13 mouse cellular contexts compared by ENCODE assay signal in the genomic region with DNA sequence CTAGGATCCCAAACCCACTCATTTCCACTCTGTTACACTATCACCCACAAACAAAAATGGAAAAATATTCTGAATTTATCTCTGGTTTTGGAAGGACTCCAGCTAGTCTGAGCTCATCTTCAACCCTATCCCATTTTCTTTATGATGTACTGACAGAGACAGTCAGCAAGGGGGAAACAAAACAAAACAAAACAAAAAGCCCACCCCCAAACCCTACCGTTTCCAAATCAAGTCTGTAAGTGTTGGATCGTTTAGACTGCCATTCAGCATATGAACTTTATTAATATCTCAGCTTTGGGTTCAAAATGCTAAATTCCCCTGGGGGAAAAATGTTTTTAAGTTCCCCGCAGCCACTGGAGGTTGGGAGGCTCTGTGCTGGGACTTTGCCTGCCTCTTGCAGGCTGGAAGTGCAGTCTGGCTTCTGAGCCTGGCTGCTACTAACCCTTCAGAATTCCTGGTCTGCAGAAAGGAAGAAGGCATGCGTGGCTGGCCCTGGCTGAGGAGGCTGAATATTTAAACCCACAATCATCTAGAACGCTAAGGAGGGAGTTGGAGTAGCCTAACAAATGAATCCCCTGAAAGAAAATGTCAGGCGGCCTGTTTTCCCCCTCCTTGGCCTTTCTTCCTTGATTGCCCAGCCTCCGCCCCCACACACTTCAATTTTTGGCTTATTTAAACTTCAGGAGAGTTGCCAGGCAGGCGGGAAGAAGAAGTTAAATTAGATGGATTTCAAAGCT.
A peak's percentile ranks its signal among the peaks of the same experiment; 100 is the strongest.
DNase-seq lines count a peak whose midpoint lies in the region; ATAC-seq and TF ChIP-seq lines count a peak whose summit lies in the region.
"Had no signal": no experiment of that assay in that cellular context is flagged by ENCODE, and none has a peak within 500 bp of the region (broad histone marks: within the 10 kb centered on the region; RNA-seq: fewer than 3 reads in every experiment).

No protein-coding gene starts in this region.

- ATAC-seq in limb, embryonic 15.5 days (ENCODE audit: insufficient number of reproducible peaks, low FRiP score, low TSS enrichment, low read depth), result no peak
- no peak for ATAC-seq in monocyte, adult 5-6 weeks (replicated peaks; ENCODE audit: insufficient number of reproducible peaks, low FRiP score, low TSS enrichment, poor library complexity, severe bottlenecking)

- no peak overlapping the region for H3K4me3 ChIP-seq in embryonic fibroblast, embryonic 13.5 days (ENCODE audit: insufficient read depth, low read length)
- no peak overlapping the region for H3K4me3 ChIP-seq in limb, embryonic 15.5 days
- no peak overlapping the region for H3K4me3 ChIP-seq in cerebellum, adult 2 months (replicated peaks; ENCODE audit: insufficient read depth, low read depth, low read length)
- H3K4me3 ChIP-seq: heart, embryonic 15.5 days; liver, embryonic 15.5 days; neural tube, embryonic 12.5 days had no signal

- no peak overlapping the region for H3K9ac ChIP-seq in limb, embryonic 15.5 days
- H3K9ac ChIP-seq: heart, embryonic 15.5 days; liver, embryonic 15.5 days; neural tube, embryonic 12.5 days had no signal

- H3K27ac ChIP-seq in embryonic fibroblast, embryonic 13.5 days (ENCODE audit: insufficient read depth, low read length), result peak overlapping the region; percentile 53
- 0 out of 2 replicates have a peak overlapping the region, but pooled peaks have one; percentile 23 for H3K27ac ChIP-seq in limb, embryonic 15.5 days
- no peak overlapping the region for H3K27ac ChIP-seq in cerebellum, adult 2 months (ENCODE audit: insufficient read depth, low read length)
- H3K27ac ChIP-seq: heart, embryonic 15.5 days; liver, embryonic 15.5 days; neural tube, embryonic 12.5 days had no signal

- 27% methylated on average over 8 of the region's 8 CpGs for WGBS in limb, embryonic 15.5 days
- WGBS in cerebellum, adult 2 months, result 68% methylated on average over 8 of the region's 8 CpGs

- H3K4me1 ChIP-seq in embryonic fibroblast, embryonic 13.5 days (ENCODE audit: control insufficient read depth, insufficient read depth, low read length), result no peaks in the 10 kb centered on the region
- peaks cover 18% of the 10 kb centered on the region for H3K4me1 ChIP-seq in limb, embryonic 15.5 days
- no peaks in the 10 kb centered on the region for H3K4me1 ChIP-seq in cerebellum, adult 2 months (ENCODE audit: control insufficient read depth, insufficient read depth, low read length)
- H3K4me1 ChIP-seq: liver, embryonic 15.5 days; neural tube, embryonic 12.5 days had no signal

- no peak for TF ChIP-seq CTCF in embryonic fibroblast, embryonic 13.5 days (IDR thresholded peaks at IDR 0.05; ENCODE audit: borderline replicate concordance, insufficient read depth, low read length)
- no peak for TF ChIP-seq CTCF in cerebellum, adult 2 months (IDR thresholded peaks at IDR 0.05; ENCODE audit: borderline replicate concordance, insufficient read depth, low read depth, low read length)

- H3K9me3 ChIP-seq in limb, embryonic 15.5 days, result no peaks in the 10 kb centered on the region
- H3K9me3 ChIP-seq: heart, embryonic 15.5 days; liver, embryonic 15.5 days; neural tube, embryonic 12.5 days had no signal

- H3K27me3 ChIP-seq in limb, embryonic 15.5 days, result no peaks in the 10 kb centered on the region
- no peaks in the 10 kb centered on the region for H3K27me3 ChIP-seq in cerebellum, adult 2 months (ENCODE audit: control insufficient read depth, insufficient read depth, low read length)
- H3K27me3 ChIP-seq: heart, embryonic 15.5 days; liver, embryonic 15.5 days; neural tube, embryonic 12.5 days had no signal

- no peaks in the 10 kb centered on the region for H3K36me3 ChIP-seq in limb, embryonic 15.5 days
- H3K36me3 ChIP-seq: heart, embryonic 15.5 days; liver, embryonic 15.5 days; neural tube, embryonic 12.5 days had no signal

- H3K4me2 ChIP-seq in limb, embryonic 15.5 days, result no peak overlapping the region
- H3K4me2 ChIP-seq: heart, embryonic 15.5 days; liver, embryonic 15.5 days; midbrain, embryonic 11.5 days; neural tube, embryonic 12.5 days had no signal

- no peak for TF ChIP-seq POLR2A in embryonic fibroblast, embryonic 13.5 days (IDR thresholded peaks at IDR 0.05; ENCODE audit: low read depth, low read length)
- TF ChIP-seq POLR2A in cerebellum, adult 2 months (IDR thresholded peaks at IDR 0.05; ENCODE audit: borderline replicate concordance, insufficient read depth, low read length), result no peak

- DNase-seq in embryo, embryonic 10.5 days (ENCODE audit: low spot score), result peak; percentile 12
- no peak for DNase-seq in embryo, embryonic 10 days (ENCODE audit: low spot score)
- DNase-seq in kidney, postnatal 4 days, result peak; percentile 42 to 53
- DNase-seq in kidney, adult 11 months, result no peak
- no peak for DNase-seq in cerebellum, adult 2 months
- DNase-seq: embryo, embryonic 11 days had no signal

Comparison
In these comparisons a context has a peak if more than half of its experiments do, and no peak if none do; other contexts are left out.
1. DNase-seq: peak in embryo, embryonic 10.5 days (single experiment) and kidney, postnatal 4 days (2 of 2); none in embryo, embryonic 10 days (single experiment), kidney, adult 11 months (single experiment) and cerebellum, adult 2 months (0 of 2).